Mouse (Mus musculus) hindbrain, postnatal 0 days (tissue): ENCODE results near the gene Prss58. TPM values are rescaled to one million over a fixed set of nuclear protein-coding genes. Genes with fewer than 3 reads are reported as not detected.

Experiments
- ATAC-seq: fragments of 200-750 bp; cut with Nextera tagmentation; 2 replicates; pipeline ENCODE4 v1.8.0; 2017; ENCODE audit warnings: mild to moderate bottlenecking, moderate TSS enrichment, moderate library complexity
- DNase-seq: peaks from one replicate; pipeline ENCODE4 v3.0.0-alpha.2; 2015; ENCODE audit warnings: low spot score
- H3K27ac ChIP-seq: fragments of 300-500 bp; sonication (generic); 2 replicates; pipeline ENCODE4 v1.5.1; 2014; ENCODE audit warnings: mild to moderate bottlenecking
- H3K27me3 ChIP-seq: fragments of 300-500 bp; sonication (generic); 2 replicates; pipeline ENCODE4 v1.6.1; 2014; ENCODE audit warnings: low read length, mixed read lengths; ENCODE audit not compliant: insufficient read depth
- H3K36me3 ChIP-seq: fragments of 300-500 bp; sonication (generic); 2 replicates; pipeline ENCODE4 v1.6.1; 2014; ENCODE audit warnings: low read length, mixed read lengths; ENCODE audit not compliant: insufficient read depth
- H3K4me1 ChIP-seq: fragments of 300-500 bp; sonication (generic); 2 replicates; pipeline ENCODE4 v1.6.1; 2014; ENCODE audit warnings: antibody characterized with exemption, low read length, mixed read lengths; ENCODE audit not compliant: insufficient read depth
- H3K4me2 ChIP-seq: fragments of 300-500 bp; sonication (generic); 2 replicates; pipeline ENCODE4 v1.6.1; 2014; ENCODE audit warnings: low read depth, mild to moderate bottlenecking, low read length, moderate library complexity, mixed read lengths
- H3K4me3 ChIP-seq: fragments of 300-500 bp; sonication (generic); 2 replicates; pipeline ENCODE4 v1.5.1; 2014; ENCODE audit warnings: low read length
- H3K9ac ChIP-seq: fragments of 300-500 bp; sonication (generic); replicated peaks from 2 replicates; pipeline ENCODE4 v1.6.1; 2014; ENCODE audit warnings: mild to moderate bottlenecking, low read length, moderate library complexity, mixed read lengths
- H3K9me3 ChIP-seq: fragments of 300-500 bp; sonication (generic); 2 replicates; pipeline ENCODE4 v1.6.1; 2016; ENCODE audit warnings: low read length, mixed read lengths
- CTCF ChIP-seq: IDR thresholded peaks from 2 replicates; pipeline ENCODE4 v1.5.1; 2016; ENCODE audit warnings: antibody characterized with exemption, control low read depth, low read depth
- WGBS: fragments of 180-500 bp; shearing (Covaris S2); extraction: QIAGEN DNeasy Blood & Tissue Kit; methylation state at CpG from one replicate; pipeline ENCODE4 v1.1.7; 2014; 5-methylcytosine and 5-hydroxymethylcytosine counted together
- polyA plus RNA-seq: library from polyadenylated mRNA; unstranded; fragments of >200 nt; fragmentation: Nextera tagmentation; extraction: Ambion mirVana; gene quantifications from 2 replicates; pipeline ENCODE4 v1.2.1, GENCODE M21; 2015
- total RNA-seq: library from RNA; depleted of rRNA; stranded (reverse); fragments of >200 nt; gene quantifications from 2 replicates; pipeline ENCODE4 v1.2.3, GENCODE M21; 2014; rRNA removed

Prss58 gene
- total RNA-seq (not detected in 2 replicates), polyA plus RNA-seq (not detected in 2 replicates)

GRCm38 (mm10) chr6:40900287-40900686 is at the start of gene Prss58:
Gene Prss58 (minus strand): TSS chr6:40900387.
- Histone ChIP-seq H3K27me3 (no peaks in the 10 kb centered on the region), H3K4me1 (no peaks in the 10 kb centered on the region), H3K9ac (no peak within 1 kb of the TSS), H3K9me3 (no peaks in the 10 kb centered on the region), H3K27ac (no peak within 1 kb of the TSS), H3K36me3 (no peaks in the 10 kb centered on the region), H3K4me2 (no peak within 1 kb of the TSS), H3K4me3 (no peak within 1 kb of the TSS)
- no peak for DNase-seq
- TF ChIP-seq CTCF = no peak
- ATAC-seq = no peak

GRCm38 (mm10) chr6:40940457-40940856 is 40.3 kb upstream of the Prss58 start, which contains the start of gene 1700074P13Rik:
Gene 1700074P13Rik (minus strand): TSS chr6:40940557.
- H3K36me3 ChIP-seq = no peaks in the 10 kb centered on the region
- H3K9me3 ChIP-seq = no peaks in the 10 kb centered on the region
- 91% methylated on average over 10 of the region's 10 CpGs for WGBS
- no peak within 1 kb of the TSS for H3K4me3 ChIP-seq
- no peaks in the 10 kb centered on the region for H3K4me1 ChIP-seq
- no peak for TF ChIP-seq CTCF
- no peaks in the 10 kb centered on the region for H3K27me3 ChIP-seq
- H3K4me2 ChIP-seq = no peak within 1 kb of the TSS
- DNase-seq (no peak), ATAC-seq (no peak)
- no peak within 1 kb of the TSS for H3K27ac ChIP-seq
- H3K9ac ChIP-seq = no peak within 1 kb of the TSS

GRCm38 (mm10) chr6:40919954-40920353 is 19.8 kb upstream of the Prss58 start:
- no peak overlapping the region for H3K9ac ChIP-seq
- no peak overlapping the region for H3K4me3 ChIP-seq
- H3K27me3 ChIP-seq = no peaks in the 10 kb centered on the region
- TF ChIP-seq CTCF = no peak
- DNase-seq = no peak
- H3K4me2 ChIP-seq = no peak overlapping the region
- H3K27ac ChIP-seq = no peak overlapping the region
- H3K36me3 ChIP-seq = no peaks in the 10 kb centered on the region
- no peaks in the 10 kb centered on the region for H3K4me1 ChIP-seq
- no peak for ATAC-seq
- WGBS = 82% methylated on average over 4 of the region's 4 CpGs
- no peaks in the 10 kb centered on the region for H3K9me3 ChIP-seq

- no peak overlapping the region for H3K4me3 ChIP-seq
- DNase-seq (no peak), ATAC-seq (no peak)
- H3K27ac ChIP-seq = no peak overlapping the region
- H3K9ac ChIP-seq = no peak overlapping the region
- H3K9me3 ChIP-seq = no peaks in the 10 kb centered on the region
- TF ChIP-seq CTCF = no peak
- no peaks in the 10 kb centered on the region for H3K4me1 ChIP-seq
- no peak overlapping the region for H3K4me2 ChIP-seq
- 89% methylated on average over 1 of the region's 1 CpGs for WGBS
- no peaks in the 10 kb centered on the region for H3K27me3 ChIP-seq
- H3K36me3 ChIP-seq = no peaks in the 10 kb centered on the region
Measured at GRCm38 (mm10) chr6:40894716-40895115, 5.5 kb downstream of the Prss58 start.

GRCm38 (mm10) chr6:40893577-40893976 is 6.6 kb downstream of the Prss58 start:
- Histone ChIP-seq H3K36me3 (no peaks in the 10 kb centered on the region), H3K4me1 (no peaks in the 10 kb centered on the region), H3K9me3 (no peaks in the 10 kb centered on the region), H3K27ac (no peak overlapping the region), H3K4me3 (no peak overlapping the region), H3K4me2 (no peak overlapping the region), H3K27me3 (no peaks in the 10 kb centered on the region), H3K9ac (no peak overlapping the region)
- DNase-seq = peak; percentile 6
- TF ChIP-seq CTCF = peak; percentile 39
- no peak for ATAC-seq
- WGBS = 46% methylated on average over 7 of the region's 7 CpGs

GRCm38 (mm10) chr6:40891754-40892153 is 8.4 kb downstream of the Prss58 start:
- TF ChIP-seq CTCF = no peak
- H3K36me3 ChIP-seq = no peaks in the 10 kb centered on the region
- no peak overlapping the region for H3K4me2 ChIP-seq
- H3K4me3 ChIP-seq = no peak overlapping the region
- no peaks in the 10 kb centered on the region for H3K27me3 ChIP-seq
- no peak overlapping the region for H3K9ac ChIP-seq
- H3K27ac ChIP-seq = no peak overlapping the region
- H3K9me3 ChIP-seq = no peaks in the 10 kb centered on the region
- DNase-seq (no peak), ATAC-seq (no peak)
- 89% methylated on average over 4 of the region's 4 CpGs for WGBS
- no peaks in the 10 kb centered on the region for H3K4me1 ChIP-seq

DNA sequence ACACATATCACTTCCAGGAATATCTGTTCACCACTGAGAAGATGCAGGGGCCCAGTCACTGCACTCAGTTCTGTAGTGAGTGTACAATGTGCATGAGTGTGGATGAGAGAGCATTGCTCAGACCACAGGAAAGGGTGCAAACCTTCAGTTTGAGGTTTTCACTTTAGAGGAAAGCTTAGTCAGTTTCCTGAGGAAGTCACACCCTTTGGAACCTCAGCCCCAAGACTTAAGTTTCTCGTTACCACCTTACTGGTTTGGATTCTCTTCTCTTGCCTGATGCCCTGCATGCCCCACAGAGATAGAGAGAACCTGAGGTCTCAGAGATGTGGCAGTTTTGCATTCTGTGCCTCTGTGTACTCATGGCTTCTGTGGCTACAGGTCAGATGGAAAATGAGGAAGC is 9.2 kb downstream of the Prss58 start:
- Histone ChIP-seq H3K27ac (no peak overlapping the region), H3K9ac (no peak overlapping the region), H3K4me1 (no peaks in the 10 kb centered on the region), H3K36me3 (no peaks in the 10 kb centered on the region), H3K27me3 (no peaks in the 10 kb centered on the region), H3K9me3 (no peaks in the 10 kb centered on the region), H3K4me2 (no peak overlapping the region), H3K4me3 (no peak overlapping the region)
- DNase-seq (no peak), ATAC-seq (no peak)
- WGBS = 76% methylated on average over 1 of the region's 1 CpGs
- no peak for TF ChIP-seq CTCF
